Mouse (Mus musculus) kidney, postnatal 36 days (tissue): ENCODE results near the gene Ces1e.
"Not testable (repeated sequence)": the region's sequence is repeated elsewhere in the genome, so short reads cannot be mapped to it uniquely, and the experiment has no call there.

ENCODE experiments used
- DNase-seq, 2 experiments: peaks; one replicate each; pipeline ENCODE4 v3.0.0; 2021 to 2022; ENCODE audit warnings: mixed read lengths in 2 of 2

Gene Ces1e

GRCm38 (mm10) chr8:93229446-93229845, at the start of gene Ces1e:
TSS of gene Ces1e (minus strand) at chr8:93229619.
- peak; percentile 38 to 69 for DNase-seq

- peak; percentile 43 to 58 for DNase-seq
Measured at GRCm38 (mm10) chr8:93278176-93278805, 48.9 kb upstream of the Ces1e start.

DNA sequence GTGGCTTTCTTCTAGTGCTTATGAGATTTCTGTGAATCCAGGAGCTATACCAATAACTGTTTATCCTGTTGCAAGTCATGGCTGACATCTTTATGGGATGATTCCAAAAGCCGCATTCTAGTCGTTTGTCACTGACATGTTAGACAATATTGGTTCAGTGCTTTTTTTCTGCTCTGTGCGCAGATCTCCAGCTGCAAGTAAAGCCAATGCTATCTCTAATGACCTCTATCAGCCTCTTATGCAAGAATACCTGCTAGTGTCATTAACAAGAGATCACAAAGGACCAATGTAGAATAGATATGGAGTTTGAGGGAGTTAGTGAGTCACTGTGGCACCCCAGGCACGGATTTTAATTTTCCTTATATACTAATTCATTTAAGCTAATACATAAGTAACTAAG, 45.2 kb upstream of the Ces1e start:
- no peak for DNase-seq

DNA sequence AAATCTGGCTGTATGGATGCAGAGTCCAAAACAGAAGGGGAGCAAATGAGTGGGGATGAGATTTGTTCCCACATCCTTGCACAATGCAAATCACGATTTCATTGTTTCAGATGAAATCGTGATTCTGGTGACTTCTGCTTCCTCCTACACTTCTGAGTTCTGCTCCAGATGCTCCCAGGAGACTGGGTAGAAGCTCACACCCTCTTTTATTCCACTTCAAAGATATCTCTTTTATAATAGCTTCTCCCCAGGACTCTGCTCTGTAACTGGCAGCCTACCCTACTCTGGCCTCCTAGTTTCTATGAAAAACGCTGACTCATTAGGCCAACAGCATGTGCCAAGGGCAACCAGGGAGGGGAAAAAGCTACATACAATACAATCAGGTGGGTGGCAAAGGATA, 43.9 kb upstream of the Ces1e start:
- peak; percentile 36 to 51 for DNase-seq

- peak; percentile 80 to 83 for DNase-seq
Measured at GRCm38 (mm10) chr8:93272686-93273085, 43.3 kb upstream of the Ces1e start.

DNA sequence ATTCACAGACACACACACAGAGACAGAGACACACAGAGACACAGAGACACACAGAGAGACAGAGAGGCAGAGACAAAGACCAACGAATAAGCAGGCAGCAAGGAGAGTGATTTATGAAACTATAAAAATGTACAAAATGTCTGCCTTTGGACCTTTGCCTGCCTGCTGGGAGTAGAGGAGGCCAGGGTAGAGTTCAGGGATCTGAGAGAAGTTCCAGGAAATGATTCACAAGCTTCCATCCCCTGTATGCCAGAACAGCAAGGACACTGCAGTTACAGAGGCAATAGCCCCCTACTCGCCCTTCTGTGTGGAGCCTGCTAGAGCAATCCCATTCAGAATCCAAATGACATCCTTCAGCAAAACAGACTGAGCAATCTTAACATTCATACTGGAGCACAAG, 32.0 kb upstream of the Ces1e start:
- DNase-seq, result peak; percentile 35 to 51

GRCm38 (mm10) chr8:93252400-93252925, 23.0 kb upstream of the Ces1e start:
- DNase-seq, result no peak

GRCm38 (mm10) chr8:93246057-93246456, 16.6 kb upstream of the Ces1e start:
- no peak for DNase-seq

GRCm38 (mm10) chr8:93239884-93240283, 10.5 kb upstream of the Ces1e start:
- no peak for DNase-seq

DNA sequence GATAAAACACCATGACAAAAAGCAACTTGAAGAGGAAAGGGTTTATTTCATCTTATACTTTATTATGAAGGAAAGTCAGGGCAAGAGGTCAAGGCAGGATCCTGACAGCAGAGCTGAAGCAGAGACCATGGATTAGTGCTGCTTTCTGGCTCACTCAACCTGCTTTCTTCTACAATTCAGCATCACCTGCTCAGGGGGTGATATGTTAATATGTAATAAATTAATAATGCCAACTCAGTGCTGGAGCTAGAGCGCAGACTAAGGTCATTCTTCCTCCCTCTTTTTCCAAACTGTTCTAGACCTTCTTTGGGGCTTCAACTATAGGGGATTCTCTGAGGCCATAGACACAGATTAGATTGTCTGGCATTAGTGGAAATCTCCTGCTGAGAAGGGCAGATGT, 6.3 kb upstream of the Ces1e start:
- DNase-seq, result peak; percentile 22 to 25

GRCm38 (mm10) chr8:93234706-93235105, 5.3 kb upstream of the Ces1e start:
- DNase-seq, result peak; percentile 56 to 66

- DNase-seq, result peak; percentile 9 to 16
Measured at GRCm38 (mm10) chr8:93234068-93234467, 4.6 kb upstream of the Ces1e start.

DNA sequence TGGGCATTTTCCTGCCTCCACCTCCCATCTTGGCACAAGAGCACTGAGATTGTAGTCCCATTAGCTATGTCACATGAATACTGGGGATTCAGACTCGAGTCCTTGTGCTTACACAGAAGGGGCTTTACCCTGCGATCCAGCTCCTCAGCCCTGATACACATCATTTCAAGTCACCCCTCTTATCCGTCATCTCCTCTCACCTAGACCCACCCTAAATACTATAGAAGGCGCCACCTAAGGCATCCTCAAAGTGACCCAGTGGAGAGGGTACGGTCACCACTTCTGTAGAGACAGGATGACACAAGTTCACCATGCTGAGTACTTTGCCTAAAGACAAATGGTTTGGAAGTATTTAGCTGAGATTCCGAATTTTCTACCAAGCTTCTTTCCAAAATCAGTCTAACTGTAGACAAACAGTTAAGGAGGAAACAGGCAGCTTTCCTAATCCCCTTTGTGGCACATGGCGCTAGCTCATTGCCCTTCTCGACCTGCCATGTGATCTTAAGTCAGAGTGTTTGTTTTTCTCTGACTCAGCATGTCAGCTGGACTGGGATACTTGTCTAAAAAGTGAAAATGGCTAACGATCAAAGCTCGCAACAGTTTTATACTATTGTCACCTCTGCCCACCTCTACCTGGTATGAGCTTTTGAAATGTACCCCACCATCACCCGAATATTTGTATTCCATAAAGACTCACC, 597 bp downstream of the Ces1e start:
- peak; percentile 61 to 73 for DNase-seq

DNA sequence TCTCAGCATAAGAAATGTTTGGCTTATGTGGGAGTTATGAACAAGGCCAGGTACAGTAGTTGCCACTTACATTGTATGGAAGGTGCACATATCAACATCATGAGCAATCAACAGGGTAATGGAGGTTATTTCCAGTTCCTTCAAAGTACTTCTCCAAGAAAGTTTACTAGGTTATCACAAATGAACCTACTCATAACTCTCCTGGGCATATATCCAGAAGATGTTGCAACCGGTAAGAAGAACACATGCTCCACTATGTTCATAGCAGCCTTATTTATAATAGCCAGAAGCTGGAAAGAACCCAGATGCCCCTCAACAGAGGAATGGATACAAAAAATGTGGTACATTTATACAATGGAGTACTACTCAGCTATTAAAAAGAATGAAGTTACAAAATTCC, 2.9 kb downstream of the Ces1e start:
- DNase-seq, result not testable (repeated sequence)

DNA sequence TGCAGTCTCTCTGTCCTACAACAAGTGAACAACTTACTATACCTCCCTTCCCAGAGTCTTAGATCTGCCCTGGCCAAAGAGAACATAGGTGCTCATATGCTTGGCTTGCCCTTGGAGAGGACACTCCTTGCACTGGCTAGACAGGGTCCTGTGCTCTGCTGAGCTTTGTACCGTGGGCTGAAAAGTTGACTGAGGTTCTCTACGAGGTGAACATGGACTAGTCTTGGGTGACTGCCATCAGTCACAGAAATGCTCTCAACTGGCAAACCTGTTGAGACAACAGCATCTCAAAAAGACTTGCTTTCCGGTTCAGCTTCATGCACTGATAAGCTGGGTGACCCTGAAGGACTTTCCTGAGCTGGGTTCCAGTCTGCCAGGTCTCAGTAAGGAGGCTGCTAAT, 7.5 kb downstream of the Ces1e start:
- DNase-seq, result peak; percentile 41 to 44

- DNase-seq, result peak; percentile 7 to 19
Measured at GRCm38 (mm10) chr8:93217867-93218266, 11.6 kb downstream of the Ces1e start.

DNA sequence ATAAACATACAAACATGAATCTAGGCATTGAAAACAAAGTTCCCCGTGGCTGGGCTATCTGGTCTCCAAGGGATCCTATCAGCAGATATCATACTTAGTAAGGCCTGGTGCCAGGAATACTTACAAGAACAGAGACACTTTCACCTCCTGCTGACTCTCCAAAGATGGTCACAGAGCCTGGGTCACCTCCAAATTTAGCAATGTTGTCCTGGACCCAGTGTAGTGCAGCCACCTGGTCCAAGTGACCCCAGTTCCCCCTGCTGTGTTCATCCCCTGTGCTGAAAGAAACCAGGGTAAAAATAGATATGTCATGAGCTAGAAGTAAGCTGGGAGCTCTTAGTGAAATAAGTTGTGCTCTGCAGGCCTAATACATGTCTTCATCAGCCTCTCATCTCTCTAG, 12.0 kb downstream of the Ces1e start:
- DNase-seq, result no peak

- DNase-seq, result no peak
Measured at GRCm38 (mm10) chr8:93211091-93211490, 18.3 kb downstream of the Ces1e start.

DNA sequence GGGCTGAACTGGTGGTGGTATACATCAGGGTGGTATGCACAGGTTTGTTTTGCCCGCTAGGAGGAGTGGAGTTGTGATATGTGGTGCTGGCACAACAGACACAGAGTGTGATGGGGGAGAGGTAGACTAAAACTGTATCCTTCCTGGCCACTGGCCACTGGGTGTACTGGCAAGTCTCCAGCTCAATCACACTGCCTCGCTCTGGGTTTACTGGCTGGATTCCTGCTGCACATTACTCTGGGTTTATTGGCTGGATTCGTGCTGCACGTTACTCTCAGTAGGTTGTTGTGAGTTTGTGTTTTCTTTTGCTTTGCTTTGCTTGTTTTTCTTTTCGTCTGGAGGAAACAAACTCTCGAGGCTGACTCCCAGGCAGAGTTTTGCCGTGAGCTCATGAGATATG, 30.3 kb downstream of the Ces1e start:
- peak; percentile 37 to 56 for DNase-seq

DNA sequence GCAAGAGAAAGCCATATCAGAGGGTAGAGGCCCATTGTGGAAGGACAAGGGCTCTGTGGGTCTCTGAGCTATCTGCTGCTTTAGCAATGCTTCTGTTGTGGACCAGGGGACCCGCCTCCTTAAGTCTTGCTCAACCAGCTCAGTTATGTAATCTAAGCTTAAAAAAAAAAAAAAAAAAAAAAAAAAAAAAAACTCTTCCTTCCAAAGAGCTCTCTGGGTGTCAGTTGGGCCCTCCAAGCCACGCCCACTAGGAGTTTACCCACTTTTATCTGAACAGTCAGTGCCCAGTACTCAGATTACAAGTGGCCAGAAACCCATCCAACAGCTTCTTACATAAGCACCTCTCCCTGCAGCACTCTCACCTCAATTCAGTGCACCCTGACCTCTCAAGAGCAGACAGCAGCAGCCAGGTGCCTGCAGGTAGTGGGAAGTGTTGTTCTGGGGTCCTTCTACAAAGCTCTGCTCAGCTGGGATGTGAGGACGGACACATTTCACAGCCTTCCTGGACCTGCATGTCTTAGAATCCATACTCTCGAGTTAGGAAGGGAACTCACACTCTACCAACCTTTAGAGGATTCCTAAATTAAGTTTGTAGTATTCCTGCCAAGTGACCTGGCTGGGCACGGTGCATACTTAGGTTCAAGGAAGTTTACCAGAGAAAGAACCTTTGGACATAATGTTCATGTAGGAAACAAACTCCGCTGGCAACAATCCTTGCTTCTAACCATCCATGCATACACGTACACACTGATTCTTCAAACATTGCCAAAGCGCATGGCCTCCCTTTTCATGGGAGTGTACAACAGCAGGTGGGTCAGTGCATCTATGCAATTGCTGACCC, 31.5 kb downstream of the Ces1e start, which contains the start of gene Ces1d:
Ces1d (minus strand) TSS at position 154 of the 841 bp plus-strand sequence.
- DNase-seq, result peak; percentile 81 to 95

DNA sequence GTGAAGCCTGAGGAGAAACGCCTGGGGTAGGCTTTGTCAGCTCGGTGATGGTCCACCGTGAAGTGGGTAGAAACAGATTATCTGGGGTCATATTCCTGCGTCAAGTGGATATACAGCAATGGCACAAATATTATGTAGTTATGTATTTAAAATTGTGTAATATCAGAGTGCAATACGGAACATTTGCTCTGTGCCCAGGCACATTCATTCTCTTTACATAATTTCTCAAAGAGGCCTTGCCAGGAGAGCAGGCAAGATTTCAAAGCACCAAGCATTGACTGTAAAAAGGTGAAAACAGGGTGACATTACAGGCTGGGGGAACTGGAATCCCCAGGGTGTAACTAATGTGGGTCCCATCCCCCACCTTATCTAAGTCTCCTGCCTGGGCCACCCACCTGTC, 33.0 kb downstream of the Ces1e start:
- DNase-seq, result no peak

DNA sequence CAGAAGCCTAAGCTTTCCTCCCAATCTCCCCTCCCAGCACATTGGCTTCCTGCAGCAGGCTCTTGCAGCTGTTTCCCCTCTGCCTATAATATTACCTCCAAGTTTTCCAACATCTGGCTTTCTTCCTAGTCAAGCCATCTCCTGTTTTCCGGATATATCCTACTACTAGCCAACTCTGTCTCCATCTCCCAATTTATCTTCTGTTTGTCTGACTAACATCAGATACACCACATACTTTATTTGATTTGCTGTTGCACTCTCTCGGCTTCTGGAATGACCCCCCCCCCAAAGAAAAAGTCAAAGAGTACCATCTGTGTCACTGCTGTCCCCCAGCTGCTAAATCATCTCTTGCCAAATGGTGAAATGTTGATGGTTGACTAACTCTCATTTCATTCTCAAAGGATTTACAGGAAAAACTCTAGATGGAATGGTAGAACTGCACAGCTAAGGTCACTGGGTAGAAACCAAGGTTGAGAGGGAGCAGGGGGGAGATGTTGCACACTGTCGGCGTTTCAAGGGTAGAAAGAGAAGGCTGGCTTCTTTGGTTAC, 48.8 kb downstream of the Ces1e start:
- DNase-seq, result no peak

DNA sequence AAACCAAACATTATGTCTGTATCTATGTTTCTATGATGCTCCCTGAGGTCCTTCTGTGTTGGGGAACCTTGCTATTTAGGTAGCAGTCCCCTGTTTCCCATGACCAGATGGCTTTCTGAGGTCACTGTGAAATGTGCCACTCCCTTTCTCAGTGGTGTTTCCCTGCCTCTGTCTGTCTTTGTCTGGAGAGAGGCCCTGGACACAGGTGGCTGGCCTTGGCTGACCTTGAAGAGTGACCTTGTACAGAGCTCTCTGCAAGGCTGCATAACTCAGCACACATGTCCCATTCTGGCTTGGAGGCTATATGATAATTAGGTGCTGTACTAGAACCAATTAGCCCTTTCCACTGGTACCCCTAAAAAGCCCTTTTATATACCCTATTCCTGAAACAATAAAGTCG, 52.8 kb downstream of the Ces1e start:
- peak in 1 of 2 experiments; percentile 7 for DNase-seq
